Mouse (Mus musculus) G1E (cell line): ENCODE data around the gene Naa50. TPM values are rescaled to one million over a fixed set of nuclear protein-coding genes. Genes with fewer than 3 reads are reported as not detected.

ENCODE experiments used
- ATAC-seq: 2 replicates; pipeline ENCODE4 v1.8.0; 2016; ENCODE audit warnings: mild to moderate bottlenecking; ENCODE audit not compliant: insufficient number of reproducible peaks, poor library complexity, low FRiP score, severe bottlenecking; ENCODE audit errors: extremely low read depth
- DNase-seq: peaks from one replicate; pipeline ENCODE4 v3.0.0; 2012; ENCODE audit warnings: low spot score
- H3K27me3 ChIP-seq: 2 replicates; pipeline ENCODE4 v1.6.1; 2012; ENCODE audit warnings: mild to moderate bottlenecking, low read length, inconsistent platforms; ENCODE audit not compliant: insufficient read depth
- H3K36me3 ChIP-seq: replicated peaks from 2 replicates; pipeline ENCODE3; 2012; ENCODE audit warnings: mild to moderate bottlenecking, inconsistent platforms
- H3K4me1 ChIP-seq: 2 replicates; pipeline ENCODE4 v1.6.1; 2012; ENCODE audit warnings: low read depth, low read length, inconsistent platforms, mixed read lengths; ENCODE audit not compliant: insufficient read depth
- H3K4me3 ChIP-seq: 2 replicates; pipeline ENCODE4 v1.5.1; 2012; ENCODE audit warnings: low read depth, mild to moderate bottlenecking, inconsistent platforms, low read length, moderate library complexity, mixed read lengths
- H3K9me3 ChIP-seq: replicated peaks from 2 replicates; pipeline ENCODE4 v1.6.1; 2012; ENCODE audit warnings: inconsistent platforms
- CTCF ChIP-seq: IDR thresholded peaks from 2 replicates; pipeline ENCODE4 v1.5.1; 2012; ENCODE audit warnings: low read depth, low read length, inconsistent platforms, mixed read lengths
- GATA1 ChIP-seq: IDR thresholded peaks from 2 replicates; pipeline ENCODE4 v1.6.1; 2012; ENCODE audit warnings: borderline replicate concordance, low read length, inconsistent platforms, mixed read lengths
- GATA2 ChIP-seq: IDR thresholded peaks from 2 replicates; pipeline ENCODE4 v1.6.1; 2012; ENCODE audit warnings: low read depth, low read length, inconsistent platforms, borderline replicate concordance
- POLR2AphosphoS5 ChIP-seq: IDR thresholded peaks from 2 replicates; pipeline ENCODE4 v1.6.1; 2012; ENCODE audit warnings: low read depth, low read length, inconsistent platforms; ENCODE audit not compliant: insufficient replicate concordance
- TAL1 ChIP-seq: conservative IDR thresholded peaks from 2 replicates; pipeline ENCODE4 v1.6.1; 2012; ENCODE audit warnings: low read depth, low read length, inconsistent platforms, mixed read lengths
- polyA plus RNA-seq: library from polyadenylated mRNA; stranded (reverse); fragments of >175 nt; gene quantifications from 2 replicates; pipeline ENCODE4 v1.2.3, GENCODE M21; 2012
- total RNA-seq, 2 experiments: library from RNA; stranded (forward) in 1 of 2; stranded (reverse) in 1 of 2; fragments of 200-1000 nt in 1 of 2; fragments of >200 nt in 1 of 2; fragmentation: Nextera tagmentation in 1 of 2; gene quantifications; 2 replicates each; pipeline ENCODE4 v1.2.3; 2014 to 2017

The Naa50 gene
- total and polyA plus RNA-seq, 3 experiments: 44.5 to 171 (median 89.8) TPM

GRCm38 (mm10) chr16:44138377-44138978 is 1.2 kb upstream of the Naa50 start:
- ATAC-seq: no peak
- no peak for DNase-seq
- Histone ChIP-seq H3K4me1 (peaks cover 34% of the 10 kb centered on the region), H3K9me3 (no peaks in the 10 kb centered on the region), H3K27me3 (no peaks in the 10 kb centered on the region), H3K36me3 (peaks cover 4% of the 10 kb centered on the region), H3K4me3 (peak overlapping the region; percentile 99)
- TF ChIP-seq TAL1: no peak
- no peak for TF ChIP-seq POLR2AphosphoS5
- no peak for TF ChIP-seq GATA2
- TF ChIP-seq CTCF: no peak
- TF ChIP-seq GATA1: no peak

- peaks cover 4% of the 10 kb centered on the region for H3K36me3 ChIP-seq
- H3K9me3 ChIP-seq: no peaks in the 10 kb centered on the region
- TF ChIP-seq GATA2 (no peak), CTCF (no peak), GATA1 (no peak), TAL1 (no peak), POLR2AphosphoS5 (no peak)
- no peaks in the 10 kb centered on the region for H3K27me3 ChIP-seq
- DNase-seq (peak; percentile 63), ATAC-seq (peak; percentile 80)
- H3K4me3 ChIP-seq: peak overlapping the region; percentile 99
- peaks cover 37% of the 10 kb centered on the region for H3K4me1 ChIP-seq
Measured at GRCm38 (mm10) chr16:44138979-44139535, 573 bp upstream of the Naa50 start.

GRCm38 (mm10) chr16:44140186-44140787 is 657 bp downstream of the Naa50 start:
- H3K9me3 ChIP-seq: no peaks in the 10 kb centered on the region
- H3K27me3 ChIP-seq: no peaks in the 10 kb centered on the region
- TF ChIP-seq GATA2 (no peak), TAL1 (no peak), POLR2AphosphoS5 (no peak), CTCF (no peak), GATA1 (no peak)
- peak; percentile 37 for DNase-seq
- peak overlapping the region; percentile 99 for H3K4me3 ChIP-seq
- H3K4me1 ChIP-seq: peaks cover 37% of the 10 kb centered on the region
- ATAC-seq: peak; percentile 48
- H3K36me3 ChIP-seq: peaks cover 8% of the 10 kb centered on the region

DNA sequence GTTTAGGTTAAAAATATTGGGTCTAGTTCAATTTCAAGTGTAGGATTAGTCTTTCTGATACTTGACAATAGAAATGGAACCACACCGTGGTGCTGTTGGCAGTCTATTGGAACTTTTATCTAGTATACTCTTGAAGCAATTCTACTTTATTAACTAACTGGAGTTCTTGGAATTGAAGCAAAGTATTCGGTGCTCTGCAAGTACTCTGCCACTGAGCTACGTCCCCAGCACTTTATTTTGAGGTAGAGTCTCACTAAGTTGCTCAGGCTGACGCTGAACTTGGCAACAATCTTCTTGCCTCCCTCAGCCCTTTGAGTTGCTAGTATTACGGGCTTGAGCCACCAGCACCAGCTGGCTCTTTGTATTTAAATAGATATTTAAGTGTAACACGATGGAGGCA is 1.9 kb downstream of the Naa50 start:
- DNase-seq: no peak

DNA sequence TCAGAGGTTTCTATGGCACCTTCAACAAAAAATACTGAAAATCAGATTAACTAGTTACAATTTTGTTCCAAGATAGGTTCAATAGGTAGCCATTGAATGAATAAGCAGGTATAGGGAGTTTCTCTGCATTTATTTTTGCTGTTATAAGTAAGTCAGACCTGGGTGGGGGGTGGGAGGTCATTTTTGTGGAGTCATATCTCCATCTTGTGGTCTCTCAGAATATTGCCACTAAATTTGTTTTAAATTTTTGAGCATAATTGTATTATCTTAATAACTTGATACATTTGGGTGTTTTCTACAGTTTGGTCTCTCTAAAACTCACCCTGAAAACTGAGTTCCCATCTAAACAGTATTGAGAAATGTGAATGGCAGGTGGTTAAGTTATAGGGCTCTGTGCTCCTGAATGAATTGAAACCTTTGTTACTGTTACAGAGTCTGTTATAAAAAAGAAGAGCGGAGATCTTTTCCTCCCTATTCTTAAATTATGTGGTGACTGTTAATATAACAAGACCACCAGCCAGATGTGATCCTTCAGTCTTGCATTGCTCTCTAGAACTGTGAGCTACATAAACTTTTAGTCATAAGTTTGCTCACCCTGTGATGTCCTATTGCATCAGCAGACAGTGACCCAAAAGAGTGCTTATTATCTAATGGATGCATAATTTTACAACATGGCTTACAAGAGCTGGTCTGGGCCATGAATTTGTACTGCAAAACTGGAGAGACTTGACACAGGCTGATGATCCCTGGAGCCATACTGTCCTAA is 9.6 kb downstream of the Naa50 start:
- Histone ChIP-seq H3K4me3 (no peak overlapping the region), H3K36me3 (peaks cover 9% of the 10 kb centered on the region), H3K4me1 (peaks cover 28% of the 10 kb centered on the region), H3K27me3 (no peaks in the 10 kb centered on the region), H3K9me3 (no peaks in the 10 kb centered on the region)
- TF ChIP-seq GATA1 (no peak), POLR2AphosphoS5 (no peak), TAL1 (no peak), GATA2 (no peak), CTCF (no peak)
- no peak for DNase-seq
- ATAC-seq: no peak

More for the DNA sequence above, 1.9 kb downstream of the Naa50 start:
- H3K36me3 ChIP-seq: peaks cover 6% of the 10 kb centered on the region
- TF ChIP-seq CTCF (no peak), GATA2 (no peak), TAL1 (no peak), GATA1 (no peak), POLR2AphosphoS5 (no peak)
- H3K4me1 ChIP-seq: peaks cover 33% of the 10 kb centered on the region
- peak overlapping the region; percentile 99 for H3K4me3 ChIP-seq
- no peaks in the 10 kb centered on the region for H3K27me3 ChIP-seq
- ATAC-seq: no peak
- no peaks in the 10 kb centered on the region for H3K9me3 ChIP-seq

DNA sequence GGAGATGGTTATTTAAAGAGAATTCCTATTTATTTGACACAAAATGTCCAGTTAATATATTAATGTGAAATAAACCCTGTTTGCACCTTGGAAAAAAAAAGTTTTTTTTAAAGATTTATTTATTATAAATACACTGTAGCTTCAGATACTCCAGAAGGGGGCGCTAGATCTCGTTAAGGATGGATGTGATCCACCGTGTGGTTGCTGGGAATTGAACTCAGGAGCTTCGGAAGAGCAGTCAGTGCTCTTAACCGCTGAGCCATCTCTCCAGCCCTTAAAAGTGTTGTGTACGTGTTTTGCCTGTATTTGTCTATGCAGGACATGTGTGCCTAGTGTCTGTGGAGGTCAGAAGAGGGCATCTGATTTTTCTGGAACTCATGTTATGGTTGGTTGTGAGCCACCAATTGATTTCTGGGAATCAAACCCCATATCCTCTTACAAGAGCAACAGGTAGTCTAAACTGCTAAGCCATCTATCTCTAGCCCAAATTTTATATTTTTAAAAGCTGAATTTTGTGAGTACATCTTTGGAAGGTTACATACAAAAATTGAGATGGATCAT is 14.9 kb downstream of the Naa50 start:
- TF ChIP-seq GATA1 (no peak), GATA2 (no peak), POLR2AphosphoS5 (no peak), TAL1 (no peak), CTCF (no peak)
- ATAC-seq (no peak), DNase-seq (no peak)
- Histone ChIP-seq H3K4me3 (no peak overlapping the region), H3K36me3 (peaks cover 37% of the 10 kb centered on the region), H3K4me1 (peaks cover 37% of the 10 kb centered on the region), H3K27me3 (no peaks in the 10 kb centered on the region), H3K9me3 (no peaks in the 10 kb centered on the region)
